Mouse (Mus musculus) liver, adult 2 months (tissue): Measurements from ENCODE around the gene Slc2a4.

Experiments used
- CTCF ChIP-seq: fragments of 200-500 bp; IDR thresholded peaks from 2 replicates; pipeline ENCODE4 v1.5.1; 2011; ENCODE audit warnings: low read depth, low read length, control low read depth
- POLR2A ChIP-seq: fragments of 200-500 bp; IDR thresholded peaks from 2 replicates; pipeline ENCODE4 v1.6.1; 2011; ENCODE audit warnings: low read length, control low read depth; ENCODE audit not compliant: insufficient read depth; ENCODE audit errors: extremely low read depth

DNA sequence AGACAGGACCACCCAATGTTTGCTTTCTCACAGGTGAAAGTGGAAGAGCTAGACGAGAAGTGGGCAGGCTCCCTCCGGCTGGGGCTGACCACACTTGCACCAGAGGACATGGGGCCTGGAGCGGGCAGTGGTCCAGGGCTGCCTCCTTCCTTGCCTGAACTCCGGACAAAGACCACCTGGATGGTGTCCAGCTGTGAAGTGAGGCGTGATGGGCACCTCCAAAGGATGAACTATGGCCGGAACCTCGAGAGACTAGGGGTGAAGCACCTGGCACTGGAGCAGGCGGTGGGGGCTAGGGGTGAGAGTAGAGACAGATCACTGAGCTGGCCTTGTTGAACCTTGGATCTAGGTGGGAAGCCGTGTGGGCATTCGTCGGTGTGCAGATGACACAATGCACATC lies 39.3 kb downstream of the Slc2a4 start:
- TF ChIP-seq CTCF, result no peak
- no peak for TF ChIP-seq POLR2A
